8 mouse cellular contexts compared by ENCODE assay signal in the genomic region with DNA sequence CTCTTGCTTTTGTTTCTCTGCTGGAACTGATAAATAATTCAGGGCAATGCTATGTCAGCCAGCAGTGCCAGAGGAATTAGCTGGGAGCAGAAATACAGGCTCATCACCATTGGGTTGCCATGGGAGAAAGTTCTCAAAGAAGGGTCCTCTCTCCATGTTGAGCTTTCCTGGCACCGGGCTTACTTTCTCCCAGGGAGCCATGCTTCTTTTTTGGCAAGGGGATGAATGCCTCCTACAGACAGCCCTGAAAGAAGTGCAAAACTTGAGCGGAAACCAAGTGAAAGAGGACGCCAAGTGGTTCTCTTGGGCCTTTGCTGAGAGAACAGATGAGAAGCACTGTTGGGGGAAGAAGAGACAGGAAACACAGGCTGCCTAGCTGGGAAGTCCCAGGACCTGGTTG.
DNase-seq lines count a peak whose midpoint lies in the region; ATAC-seq lines count a peak whose summit lies in the region.

No protein-coding gene starts in this region.

- peak; percentile 59 for DNase-seq in gastrocnemius, adult 18-20 months (ENCODE audit: low spot score)
- DNase-seq in gastrocnemius, postnatal 10 days, result no peak
- peak; percentile 62 for DNase-seq in brain, embryonic 18.5 days (ENCODE audit: low read depth, low spot score)
- peak; percentile 69 for DNase-seq in heart, adult 8-10 months (ENCODE audit: low spot score)
- peak; percentile 55 to 79 for DNase-seq in left cerebral cortex, adult 9 months (ENCODE audit: low spot score in 2 of 2)
- DNase-seq in embryo, embryonic 11 days, result no peak

- no peak for ATAC-seq in megakaryocyte, adult 5-6 weeks (ENCODE audit: poor library complexity, severe bottlenecking)
- no peak for ATAC-seq in monocyte, adult 5-6 weeks (replicated peaks; ENCODE audit: insufficient number of reproducible peaks, low FRiP score, low TSS enrichment, poor library complexity, severe bottlenecking)

Comparison
In these comparisons a context has a peak if more than half of its experiments do, and no peak if none do; other contexts are left out.
1. DNase-seq: peak in gastrocnemius, adult 18-20 months (single experiment), brain, embryonic 18.5 days (single experiment), heart, adult 8-10 months (single experiment) and left cerebral cortex, adult 9 months (2 of 2); none in gastrocnemius, postnatal 10 days (single experiment) and embryo, embryonic 11 days (single experiment).